Comparison of ENCODE assay signal across 7 mouse cellular contexts in the genomic region with DNA sequence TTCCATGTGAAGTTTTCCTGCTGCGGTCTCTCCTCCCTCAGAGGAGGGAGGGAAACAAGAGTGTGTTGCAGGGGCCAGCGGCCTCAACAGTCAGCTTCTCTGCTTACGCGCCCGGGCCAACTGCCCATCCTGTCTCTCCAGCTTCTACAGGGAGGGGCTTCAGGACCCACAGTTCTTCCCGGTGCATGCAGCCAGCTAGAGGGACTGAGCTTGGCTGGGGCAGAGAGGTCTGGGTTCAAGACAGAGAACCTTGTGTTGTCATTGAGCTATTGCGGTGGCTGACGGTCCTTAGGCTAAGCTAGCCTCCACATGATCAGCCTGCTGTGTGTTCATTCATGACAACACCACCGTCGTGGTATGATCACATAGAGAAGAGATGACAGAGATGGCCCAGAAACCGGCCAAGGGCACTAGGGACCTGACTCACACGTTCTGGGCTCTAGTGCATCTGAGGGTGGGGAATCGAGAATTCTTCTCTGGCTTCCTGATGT. TPM values are rescaled to one million over a fixed set of nuclear protein-coding genes. Genes with fewer than 3 reads are reported as not detected.
A peak's percentile ranks its signal among the peaks of the same experiment; 100 is the strongest.
DNase-seq lines count a peak whose midpoint lies in the region.

No protein-coding gene starts in this region.

- intact Hi-C loops in gastrocnemius, postnatal 36 days (cut with DNase I) = no loop called here

- DNase-seq in urinary bladder, postnatal 14 days (ENCODE audit: low spot score) = peak; percentile 59
- no peak for DNase-seq in urinary bladder, postnatal 10 days (ENCODE audit: low spot score)
- peak; percentile 45 to 64 for DNase-seq in gastrocnemius, postnatal 36 days
- peak; percentile 57 for DNase-seq in kidney, postnatal 14 days
- DNase-seq in thymus, postnatal 25 days = no peak
- no peak for DNase-seq in left cerebral cortex, adult 8-10 months (ENCODE audit: low spot score in 2 of 2)
- DNase-seq in cerebellum, postnatal 14 days = no peak

RNA-seq across cellular contexts. Expression of a gene that starts 7.9 kb away (rescaled TPM):
- total RNA-seq in gastrocnemius, postnatal 36 days (2021) = 10 to 100 TPM; 90.1 TPM
- total RNA-seq in left cerebral cortex, adult 8-10 months (2022) = 10 to 100 TPM; 63.0 to 66.1 (median 65.1) TPM

RNA-seq across cellular contexts. Expression of a gene that starts 8.0 kb away (rescaled TPM):
- total RNA-seq in gastrocnemius, postnatal 36 days (2021) = 1 to 10 TPM; 3.8 to 4.0 TPM
- total RNA-seq in left cerebral cortex, adult 8-10 months (2022) = 10 to 100 TPM in 2 of 4 experiments, 1 to 10 TPM in 2; 8.5 to 10.4 (median 9.9) TPM

RNA-seq across cellular contexts. Expression of a gene that starts 22.9 kb away (rescaled TPM):
- total RNA-seq in gastrocnemius, postnatal 36 days (2021) = 10 to 100 TPM; 87.0 to 91.6 TPM
- 10 to 100 TPM; 79.9 to 99.6 (median 92.2) TPM for total RNA-seq in left cerebral cortex, adult 8-10 months (2022)

RNA-seq across cellular contexts. Expression of a gene that starts 31.9 kb away (rescaled TPM):
- 10 to 100 TPM; 13.1 to 15.2 TPM for total RNA-seq in gastrocnemius, postnatal 36 days (2021)
- total RNA-seq in left cerebral cortex, adult 8-10 months (2022) = 10 to 100 TPM; 88.7 to 98.8 (median 95.6) TPM

RNA-seq across cellular contexts. Expression of a gene that starts 53.2 kb away (rescaled TPM):
- total RNA-seq in gastrocnemius, postnatal 36 days (2021) = 1 to 10 TPM; 5.9 to 7.0 TPM
- total RNA-seq in left cerebral cortex, adult 8-10 months (2022) = 10 to 100 TPM; 11.1 to 20.7 (median 16.6) TPM

Comparison
In these comparisons a context has a peak if more than half of its experiments do, and no peak if none do; other contexts are left out.
1. DNase-seq: peak in urinary bladder, postnatal 14 days (single experiment), gastrocnemius, postnatal 36 days (2 of 2) and kidney, postnatal 14 days (single experiment); none in urinary bladder, postnatal 10 days (single experiment), thymus, postnatal 25 days (single experiment), left cerebral cortex, adult 8-10 months (0 of 2) and cerebellum, postnatal 14 days (0 of 2).